Comparison of ENCODE assay signal across 8 mouse cellular contexts in the genomic region with DNA sequence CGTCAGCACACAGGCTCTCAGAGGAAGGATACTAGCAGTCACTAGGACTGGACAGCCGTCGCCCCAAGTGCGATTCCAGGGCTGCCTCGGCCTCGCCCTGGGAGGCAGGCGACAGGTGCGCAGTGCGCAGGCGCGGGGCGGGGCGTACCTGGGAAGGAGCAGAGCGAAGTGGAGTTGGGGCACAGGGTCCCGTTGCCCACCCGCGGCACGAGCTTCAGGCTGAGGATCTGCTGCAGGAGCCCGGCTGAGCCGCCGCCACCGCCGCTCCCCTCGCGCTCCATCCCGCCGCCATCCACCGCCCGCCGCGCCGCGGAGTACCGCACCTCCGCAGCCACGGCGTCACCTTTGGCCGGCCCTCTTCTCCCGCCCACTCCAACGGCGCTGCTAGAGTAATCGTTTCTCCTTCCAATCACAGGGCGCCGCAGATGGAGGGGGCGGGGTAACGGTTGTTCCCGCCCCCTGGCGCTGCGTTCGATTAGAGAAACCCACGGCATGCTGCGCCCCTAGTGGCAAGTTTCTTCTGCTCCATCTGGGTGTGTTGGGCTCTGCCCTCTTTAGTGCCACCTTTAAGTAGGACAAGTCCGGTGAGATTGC. TPM values are rescaled to one million over a fixed set of nuclear protein-coding genes. Genes with fewer than 3 reads are reported as not detected.
DNase-seq lines count a peak whose midpoint lies in the region; ATAC-seq and TF ChIP-seq lines count a peak whose summit lies in the region.

A gene (minus strand): TSS at position 396 of the 594 bp plus-strand sequence.

- peak within 1 kb of the TSS; percentile 82 for H3K4me3 ChIP-seq in forebrain, embryonic 10.5 days
- H3K4me3 ChIP-seq in heart, embryonic 15.5 days: peak within 1 kb of the TSS; percentile 90
- peak within 1 kb of the TSS; percentile 71 to 72 for H3K4me3 ChIP-seq in liver, embryonic 14.5 days (ENCODE audit: insufficient read depth in 1 of 2, low read depth in 2 of 2, low read length in 2 of 2)
- peak within 1 kb of the TSS; percentile 79 for H3K4me3 ChIP-seq in neural tube, embryonic 11.5 days (ENCODE audit: low read depth, low read length)
- H3K4me3 ChIP-seq in stomach, postnatal 0 days (ENCODE audit: low read depth, low read length): peak within 1 kb of the TSS; percentile 85

- H3K4me1 ChIP-seq in forebrain, embryonic 10.5 days: peaks cover 9% of the 10 kb centered on the region
- H3K4me1 ChIP-seq in heart, embryonic 15.5 days (replicated peaks): 0 out of 2 replicates have a peak, but pooled peaks cover 3% of the 10 kb centered on the region
- peaks cover 7% of the 10 kb centered on the region in 2 experiments; a peak in 3 of 4 replicates for H3K4me1 ChIP-seq in liver, embryonic 14.5 days (replicated peaks; ENCODE audit: control insufficient read depth in 2 of 2, insufficient read depth in 2 of 2, low read length in 1 of 2)
- no peaks in the 10 kb centered on the region for H3K4me1 ChIP-seq in neural tube, embryonic 11.5 days (ENCODE audit: control insufficient read depth, insufficient read depth, low read length)
- no peaks in the 10 kb centered on the region for H3K4me1 ChIP-seq in stomach, postnatal 0 days (replicated peaks; ENCODE audit: control insufficient read depth, insufficient read depth)

- H3K4me2 ChIP-seq in heart, embryonic 15.5 days: peak within 1 kb of the TSS; percentile 83
- H3K4me2 ChIP-seq in liver, embryonic 14.5 days (ENCODE audit: low read depth): peak within 1 kb of the TSS; percentile 99
- peak within 1 kb of the TSS; percentile 83 for H3K4me2 ChIP-seq in neural tube, embryonic 11.5 days (ENCODE audit: low read depth)
- H3K4me2 ChIP-seq in stomach, postnatal 0 days (replicated peaks; ENCODE audit: low read depth): peak within 1 kb of the TSS; percentile 63

- H3K36me3 ChIP-seq in forebrain, embryonic 10.5 days (replicated peaks): peaks cover 4% of the 10 kb centered on the region; the same call in 1 of the 2 replicates
- no peaks in the 10 kb centered on the region for H3K36me3 ChIP-seq in heart, embryonic 15.5 days
- no peaks in the 10 kb centered on the region for H3K36me3 ChIP-seq in liver, embryonic 14.5 days (replicated peaks; ENCODE audit: control insufficient read depth, insufficient read depth, low read depth)
- no peaks in the 10 kb centered on the region for H3K36me3 ChIP-seq in neural tube, embryonic 11.5 days (ENCODE audit: control insufficient read depth, insufficient read depth, low read length)
- no peaks in the 10 kb centered on the region for H3K36me3 ChIP-seq in stomach, postnatal 0 days (ENCODE audit: control insufficient read depth, insufficient read depth, low read length)

- peak within 1 kb of the TSS; percentile 92 for H3K27ac ChIP-seq in forebrain, embryonic 10.5 days
- peak within 1 kb of the TSS; percentile 87 for H3K27ac ChIP-seq in heart, embryonic 15.5 days
- peak within 1 kb of the TSS; percentile 54; the same call in 1 of the 2 replicates for H3K27ac ChIP-seq in liver, embryonic 14.5 days
- no peak within 1 kb of the TSS for H3K27ac ChIP-seq in neural tube, embryonic 11.5 days (ENCODE audit: low read depth, low read length)
- peak within 1 kb of the TSS; percentile 88 for H3K27ac ChIP-seq in stomach, postnatal 0 days (replicated peaks)

- peak; percentile 98 for TF ChIP-seq CTCF in liver, embryonic 14.5 days (IDR thresholded peaks at IDR 0.05; ENCODE audit: low read depth)
- TF ChIP-seq CTCF in stomach, postnatal 0 days (IDR thresholded peaks at IDR 0.05; ENCODE audit: low read depth): peak; percentile 98

- no peaks in the 10 kb centered on the region for H3K9me3 ChIP-seq in forebrain, embryonic 10.5 days
- H3K9me3 ChIP-seq in heart, embryonic 15.5 days (replicated peaks): no peaks in the 10 kb centered on the region
- H3K9me3 ChIP-seq in liver, embryonic 14.5 days (ENCODE audit: control insufficient read depth, low read length): no peaks in the 10 kb centered on the region
- H3K9me3 ChIP-seq in neural tube, embryonic 11.5 days (ENCODE audit: control insufficient read depth, low read length): no peaks in the 10 kb centered on the region
- H3K9me3 ChIP-seq in stomach, postnatal 0 days (ENCODE audit: control insufficient read depth, low read length): no peaks in the 10 kb centered on the region

- WGBS in forebrain, embryonic 10.5 days: under 1% methylated on average over 49 of the region's 53 CpGs
- WGBS in heart, embryonic 15.5 days: under 1% methylated on average over 45 of the region's 53 CpGs
- 1% methylated on average over 52 of the region's 53 CpGs for WGBS in liver, embryonic 14.5 days (ENCODE audit: insufficient replicate concordance)
- WGBS in neural tube, embryonic 11.5 days: under 1% methylated on average over 40 of the region's 53 CpGs
- under 1% methylated on average over 47 of the region's 53 CpGs for WGBS in stomach, postnatal 0 days

- TF ChIP-seq EP300 in liver, embryonic 14.5 days (IDR thresholded peaks at IDR 0.05; ENCODE audit: low read depth): no peak
- no peak for TF ChIP-seq EP300 in stomach, postnatal 0 days (optimal IDR thresholded peaks at IDR 0.05)

- peak; percentile 96 to 97 for DNase-seq in CD8-positive naive resting alpha-beta T cell, adult 2 months (ENCODE audit: low read depth in 2 of 2, low spot score in 2 of 2)
- DNase-seq in c-Kit-positive CD71-negative TER-119-negative erythroid progenitor cells, embryonic 14.5 days (ENCODE audit: low read depth): peak; percentile 99
- peak; percentile 98 for DNase-seq in forebrain, embryonic 10.5 days (ENCODE audit: extremely low spot score, low spot score)
- peak; percentile 97 to 100 for DNase-seq in kidney, postnatal 25 days
- DNase-seq in liver, embryonic 14.5 days (ENCODE audit: low read depth in 3 of 3, low spot score in 3 of 3): peak; percentile 96 to 97 (median 97)
- peak; percentile 99 for DNase-seq in neural tube, embryonic 11.5 days (ENCODE audit: low spot score)
- peak; percentile 98 for DNase-seq in stomach, postnatal 0 days (ENCODE audit: low spot score)

- peak; percentile 97 for ATAC-seq in heart, embryonic 15.5 days (replicated peaks; ENCODE audit: insufficient number of reproducible peaks, insufficient read depth, low FRiP score, low read depth)
- peak; percentile 99 for ATAC-seq in liver, embryonic 14.5 days (ENCODE audit: insufficient read depth)
- ATAC-seq in neural tube, embryonic 11.5 days (ENCODE audit: insufficient read depth, low FRiP score, low TSS enrichment): peak; percentile 98
- ATAC-seq in stomach, postnatal 0 days (ENCODE audit: low FRiP score, low TSS enrichment): peak; percentile 99

- H3K9ac ChIP-seq in heart, embryonic 15.5 days: peak within 1 kb of the TSS; percentile 76
- H3K9ac ChIP-seq in liver, embryonic 14.5 days (replicated peaks): peak within 1 kb of the TSS; percentile 86
- H3K9ac ChIP-seq in neural tube, embryonic 11.5 days (ENCODE audit: low read length): peak within 1 kb of the TSS; percentile 64
- peak within 1 kb of the TSS; percentile 68 for H3K9ac ChIP-seq in stomach, postnatal 0 days (ENCODE audit: low read length)

- no peaks in the 10 kb centered on the region for H3K27me3 ChIP-seq in forebrain, embryonic 10.5 days (ENCODE audit: poor library complexity, severe bottlenecking)
- H3K27me3 ChIP-seq in heart, embryonic 15.5 days: no peaks in the 10 kb centered on the region
- no peaks in the 10 kb centered on the region for H3K27me3 ChIP-seq in liver, embryonic 14.5 days (ENCODE audit: control insufficient read depth, insufficient read depth, low read length)
- H3K27me3 ChIP-seq in neural tube, embryonic 11.5 days (ENCODE audit: control insufficient read depth, insufficient read depth, low read length): no peaks in the 10 kb centered on the region
- H3K27me3 ChIP-seq in stomach, postnatal 0 days (ENCODE audit: control insufficient read depth, insufficient read depth, low read length): no peaks in the 10 kb centered on the region

RNA-seq across cellular contexts. Expression of the gene that starts here (rescaled TPM):
- 9.1 and 11.8 TPM in 2 replicates for polyA plus RNA-seq in forebrain, embryonic 10.5 days (2016; fragmentation: Nextera tagmentation; extraction: Ambion mirVana)
- polyA plus RNA-seq in heart, embryonic 15.5 days (2015; fragmentation: Nextera tagmentation; extraction: Ambion mirVana): 3.8 and 4.4 TPM in 2 replicates
- polyA plus RNA-seq in liver, embryonic 14.5 days (2012; rRNA removed): 1.9 and 2.3 TPM in 2 replicates
- 1.8 and 2.1 TPM in 2 replicates for polyA plus RNA-seq in liver, embryonic 14.5 days (2014; fragmentation: Nextera tagmentation; extraction: Ambion mirVana)
- 6.0 and 6.6 TPM in 2 replicates for polyA plus RNA-seq in neural tube, embryonic 11.5 days (2014; fragmentation: Nextera tagmentation; extraction: Ambion mirVana)
- polyA plus RNA-seq in stomach, postnatal 0 days (2015; fragmentation: Nextera tagmentation; extraction: Ambion mirVana): 9.9 and 10.1 TPM in 2 replicates
